Mouse (Mus musculus) C2C12 (cell line): ENCODE results near the gene Fbxw9.

Experiments
- CTCF ChIP-seq: IDR thresholded peaks from one replicate; pipeline ENCODE4 v1.5.1; 2011; ENCODE audit not compliant: control insufficient read depth, insufficient read depth, insufficient read length
- MAX ChIP-seq: IDR thresholded peaks from one replicate; pipeline ENCODE4 v1.6.1; 2011; ENCODE audit warnings: mild to moderate bottlenecking, control low read depth
- MYOD1 ChIP-seq: IDR thresholded peaks from one replicate; pipeline ENCODE4 v1.6.1; 2011; ENCODE audit warnings: low read depth; ENCODE audit not compliant: control insufficient read depth, insufficient read length
- USF1 ChIP-seq: IDR thresholded peaks from one replicate; pipeline ENCODE4 v1.6.1; 2011; ENCODE audit warnings: low read depth, mild to moderate bottlenecking, control low read depth, moderate library complexity

DNA sequence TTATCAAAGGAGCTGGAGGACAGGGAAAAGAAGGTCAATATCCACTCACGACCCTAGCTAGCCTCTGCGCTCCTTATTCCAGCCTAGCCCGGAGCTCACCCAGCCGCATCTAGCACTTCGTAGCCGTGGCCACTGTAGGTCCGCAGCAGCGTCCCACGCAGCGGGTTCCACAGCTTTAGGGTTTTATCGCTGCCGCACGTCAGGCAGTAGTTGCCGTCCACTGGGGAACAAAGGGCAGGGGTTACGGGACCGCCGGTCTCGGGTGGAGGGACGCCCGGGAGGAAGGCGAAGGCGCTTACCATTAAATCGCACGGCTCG lies 20.3 kb downstream of the Fbxw9 start:
- TF ChIP-seq CTCF (no peak), MYOD1 (no peak), USF1 (no peak), MAX (no peak)
